Mouse (Mus musculus): ENCODE results near the gene Tbx15.

The Tbx15 gene

DNA sequence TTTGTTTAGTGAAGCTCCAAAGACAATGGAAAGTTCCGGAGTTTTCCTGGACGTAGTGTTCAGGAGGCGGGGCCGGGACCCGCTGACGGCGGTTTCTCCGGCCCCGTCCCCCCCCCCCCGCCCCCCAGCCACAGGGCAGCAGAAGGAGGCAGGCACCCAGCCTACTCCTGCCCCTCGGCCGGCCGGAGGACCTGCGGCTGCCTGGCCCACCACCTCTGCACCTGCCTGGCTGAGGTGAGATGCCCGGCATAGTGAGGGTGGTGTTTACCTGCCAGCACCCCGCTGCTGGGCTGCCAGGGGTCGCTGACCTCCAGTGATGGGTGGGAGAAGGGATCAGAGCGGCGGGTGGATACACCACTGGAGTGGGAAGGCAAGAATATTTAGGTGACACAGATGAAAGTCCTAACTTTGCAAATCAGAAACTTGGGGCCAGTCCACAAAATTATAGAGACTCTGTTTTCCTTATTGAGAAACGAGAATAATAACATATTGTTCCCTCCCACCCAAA lies at the start of gene Tbx15:
TSS of gene Tbx15 (plus strand) at position 169 of the 508 bp plus-strand sequence.
- DNase-seq (ENCODE audit: low read depth, low spot score), result no peak

DNA sequence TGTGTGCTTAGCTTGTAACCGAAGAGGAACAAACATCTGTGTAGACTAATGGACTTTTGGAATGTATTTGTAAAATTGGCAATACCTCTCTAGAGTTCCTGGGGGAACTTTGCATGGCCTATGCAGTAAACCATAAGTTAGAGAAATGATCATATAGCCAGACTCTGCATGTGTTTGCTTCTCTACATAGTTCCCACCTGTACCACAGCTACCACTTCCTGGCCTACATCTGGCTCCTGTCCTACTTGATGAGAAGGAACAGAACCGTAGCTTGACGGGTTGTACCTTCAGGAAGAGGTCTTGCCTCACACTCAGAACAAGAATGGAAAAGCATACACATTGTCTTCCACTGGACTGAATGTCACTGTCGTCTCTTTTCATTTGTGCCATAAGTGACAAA lies 46.6 kb upstream of the Tbx15 start:
- DNase-seq (ENCODE audit: low read depth, low spot score), result no peak

GRCm38 (mm10) chr3:99203331-99203730 lies 36.9 kb upstream of the Tbx15 start:
- DNase-seq (ENCODE audit: low read depth, low spot score), result no peak

DNA sequence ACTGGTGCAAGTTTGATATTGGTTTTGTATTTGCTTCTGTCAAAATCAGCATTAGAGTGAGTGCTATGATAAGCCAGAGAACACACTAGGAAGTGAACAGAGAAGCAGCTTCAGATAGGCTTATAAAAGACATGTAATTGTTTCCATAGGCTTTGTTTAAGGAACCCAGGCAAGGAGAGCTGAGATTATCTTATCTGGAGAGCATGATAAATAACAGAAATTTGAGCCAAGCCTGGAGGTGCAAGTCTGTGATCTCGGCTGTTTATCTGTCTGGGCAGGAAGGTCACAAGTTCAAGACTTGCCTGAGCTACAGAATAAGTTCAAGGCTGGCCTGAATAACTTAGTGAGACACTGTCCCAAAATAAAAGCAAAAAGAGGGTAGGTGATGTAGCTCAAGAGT lies 31.8 kb upstream of the Tbx15 start:
- DNase-seq (ENCODE audit: low read depth, low spot score), result no peak

DNA sequence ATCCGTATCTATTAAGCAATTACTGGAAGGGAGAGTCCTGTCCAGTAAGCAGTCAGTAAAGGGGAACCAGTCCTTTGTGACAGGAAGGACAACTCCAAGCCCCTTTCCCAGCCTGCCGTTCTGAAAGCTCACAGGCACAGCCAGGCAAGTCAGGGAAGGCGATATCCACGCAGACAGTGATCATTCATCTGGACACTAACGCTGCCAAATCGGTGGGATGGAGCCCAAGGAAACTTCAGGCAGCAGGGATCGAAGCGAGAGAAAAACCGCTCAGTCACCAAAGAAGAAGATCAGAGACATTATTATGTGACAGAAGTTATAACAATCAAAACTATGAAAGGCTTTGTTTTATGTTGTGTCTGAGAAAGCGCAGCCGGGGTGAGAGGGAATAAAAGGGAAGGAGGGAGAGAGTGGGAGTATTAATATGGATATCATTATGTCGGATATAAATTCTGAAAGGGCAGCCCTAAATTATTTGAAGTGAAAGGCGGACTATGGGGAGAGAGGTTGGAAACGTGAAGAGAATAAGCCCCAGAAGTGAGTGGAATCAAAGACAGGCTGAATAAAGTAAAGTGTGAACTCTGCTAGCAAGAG lies 29.0 kb upstream of the Tbx15 start:
- peak; percentile 27 for DNase-seq (ENCODE audit: low read depth, low spot score)

DNA sequence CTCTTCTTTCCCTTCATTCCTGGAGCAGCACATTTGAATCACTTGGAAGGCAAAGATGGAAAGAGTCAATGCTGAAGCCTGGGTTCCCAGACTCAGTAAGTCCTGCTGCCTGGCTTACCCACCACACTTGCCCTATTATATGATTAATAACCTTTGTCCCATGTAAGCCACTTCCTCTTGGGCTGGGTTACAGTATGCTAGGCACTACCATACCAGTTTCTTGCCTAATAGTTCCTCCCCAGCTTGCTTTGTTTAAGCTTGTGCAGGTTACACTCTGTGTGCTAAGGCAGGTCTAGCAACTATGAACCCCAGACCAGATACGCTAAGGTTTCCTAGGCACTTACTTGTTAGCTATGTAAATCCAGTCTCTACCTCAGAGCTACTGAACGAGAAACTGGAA lies 12.4 kb upstream of the Tbx15 start:
- DNase-seq (ENCODE audit: low read depth, low spot score), result no peak

DNA sequence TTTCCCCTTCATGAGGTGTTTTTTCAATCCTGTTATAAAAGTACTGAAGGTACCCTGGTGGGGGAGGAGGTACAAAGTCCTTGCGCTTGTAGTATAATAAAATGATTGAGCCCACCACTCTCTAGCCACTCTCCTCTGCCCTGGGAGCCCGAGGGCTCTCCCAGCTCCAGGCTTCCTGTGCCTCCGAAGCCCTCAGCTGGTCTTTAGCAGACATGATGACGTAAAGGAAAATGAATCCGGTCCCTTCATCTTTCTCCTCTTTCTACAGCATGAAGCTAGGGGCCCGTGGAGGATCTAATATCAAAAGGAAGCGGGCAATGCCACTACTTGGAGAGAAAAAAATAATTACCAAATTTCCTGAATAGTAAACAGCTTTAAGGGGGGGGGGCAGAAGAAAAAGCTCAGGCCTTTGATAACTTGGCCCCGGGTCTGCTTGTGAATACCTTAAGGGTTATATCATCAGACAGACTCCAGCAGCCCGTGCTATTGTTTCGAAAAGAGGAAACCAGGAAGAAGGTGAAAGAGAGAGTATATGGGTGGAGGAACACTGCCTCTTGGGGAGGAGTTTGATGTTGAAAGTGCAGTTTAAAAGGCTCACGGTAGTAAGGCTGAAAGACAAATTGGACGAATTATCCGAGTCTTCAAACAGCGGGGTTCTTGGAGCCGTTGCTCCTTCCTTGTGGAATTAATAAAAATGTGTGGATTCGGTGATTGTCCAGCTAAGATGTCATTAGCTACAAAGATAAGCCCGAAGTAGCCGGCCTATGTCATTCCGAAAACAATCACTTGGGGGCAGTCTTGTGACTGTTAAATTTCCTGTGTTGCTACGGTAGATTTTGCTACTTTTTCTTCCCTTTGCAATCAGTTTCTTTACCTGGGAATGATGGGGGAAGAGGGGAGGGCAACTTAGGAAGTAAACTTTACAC lies 6.5 kb upstream of the Tbx15 start:
- DNase-seq (ENCODE audit: low read depth, low spot score), result no peak

- no peak for DNase-seq (ENCODE audit: low read depth, low spot score)
These were observed 5.8 kb upstream of the Tbx15 start for GRCm38 (mm10) chr3:99234319-99234869.

- no peak for DNase-seq (ENCODE audit: low read depth, low spot score)
These were observed 4.9 kb upstream of the Tbx15 start for GRCm38 (mm10) chr3:99235116-99235803.

DNA sequence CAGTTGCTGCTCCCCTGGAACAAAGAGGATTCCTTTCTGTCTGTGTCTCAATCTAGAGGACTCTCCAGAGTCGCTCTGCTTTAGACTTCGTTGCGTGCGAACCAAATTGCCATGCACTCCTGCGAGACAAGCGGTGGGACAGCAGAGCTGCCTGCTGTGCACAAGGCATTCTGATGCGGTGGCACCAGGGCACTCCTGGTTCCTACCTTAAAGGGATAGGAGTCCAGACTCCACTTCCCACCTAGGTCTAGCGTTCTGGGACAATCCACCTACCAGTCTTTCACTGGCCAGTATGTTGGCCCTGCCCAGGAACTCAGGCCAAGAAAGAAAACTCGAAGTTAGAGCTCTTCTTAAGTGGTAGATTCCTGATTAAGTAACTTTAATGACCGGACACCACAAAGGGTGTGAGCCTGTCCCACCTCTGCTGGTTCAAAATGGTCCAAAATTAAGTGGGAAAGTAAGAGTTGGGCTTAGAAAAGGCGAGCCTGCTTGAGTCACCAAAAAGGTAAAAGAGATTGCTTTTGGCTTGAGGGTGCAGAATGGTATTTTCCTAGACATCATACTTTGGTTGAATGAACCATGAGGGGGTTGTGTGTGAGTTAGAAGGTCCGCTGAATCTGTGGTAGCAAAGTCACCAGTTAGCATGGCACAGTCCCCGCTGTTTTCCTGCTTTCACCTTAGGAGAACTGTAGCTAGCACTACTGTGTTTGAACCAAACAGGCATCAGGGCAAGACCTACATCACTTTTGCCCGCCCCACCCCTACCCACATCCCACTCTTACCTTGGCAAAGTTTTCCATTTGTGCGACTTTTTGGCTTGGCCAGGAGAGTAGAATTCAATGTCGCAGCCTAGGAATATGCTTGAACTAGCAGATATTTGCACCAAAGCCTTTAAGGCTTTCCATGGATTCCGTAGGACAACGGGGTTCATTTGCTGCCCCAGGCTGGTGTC lies 4.1 kb upstream of the Tbx15 start:
- peak; percentile 21 for DNase-seq (ENCODE audit: low read depth, low spot score)

GRCm38 (mm10) chr3:99238691-99239090 lies 1.5 kb upstream of the Tbx15 start:
- no peak for DNase-seq (ENCODE audit: low read depth, low spot score)

GRCm38 (mm10) chr3:99239301-99240045 lies 708 bp upstream of the Tbx15 start:
- no peak for DNase-seq (ENCODE audit: low read depth, low spot score)

DNA sequence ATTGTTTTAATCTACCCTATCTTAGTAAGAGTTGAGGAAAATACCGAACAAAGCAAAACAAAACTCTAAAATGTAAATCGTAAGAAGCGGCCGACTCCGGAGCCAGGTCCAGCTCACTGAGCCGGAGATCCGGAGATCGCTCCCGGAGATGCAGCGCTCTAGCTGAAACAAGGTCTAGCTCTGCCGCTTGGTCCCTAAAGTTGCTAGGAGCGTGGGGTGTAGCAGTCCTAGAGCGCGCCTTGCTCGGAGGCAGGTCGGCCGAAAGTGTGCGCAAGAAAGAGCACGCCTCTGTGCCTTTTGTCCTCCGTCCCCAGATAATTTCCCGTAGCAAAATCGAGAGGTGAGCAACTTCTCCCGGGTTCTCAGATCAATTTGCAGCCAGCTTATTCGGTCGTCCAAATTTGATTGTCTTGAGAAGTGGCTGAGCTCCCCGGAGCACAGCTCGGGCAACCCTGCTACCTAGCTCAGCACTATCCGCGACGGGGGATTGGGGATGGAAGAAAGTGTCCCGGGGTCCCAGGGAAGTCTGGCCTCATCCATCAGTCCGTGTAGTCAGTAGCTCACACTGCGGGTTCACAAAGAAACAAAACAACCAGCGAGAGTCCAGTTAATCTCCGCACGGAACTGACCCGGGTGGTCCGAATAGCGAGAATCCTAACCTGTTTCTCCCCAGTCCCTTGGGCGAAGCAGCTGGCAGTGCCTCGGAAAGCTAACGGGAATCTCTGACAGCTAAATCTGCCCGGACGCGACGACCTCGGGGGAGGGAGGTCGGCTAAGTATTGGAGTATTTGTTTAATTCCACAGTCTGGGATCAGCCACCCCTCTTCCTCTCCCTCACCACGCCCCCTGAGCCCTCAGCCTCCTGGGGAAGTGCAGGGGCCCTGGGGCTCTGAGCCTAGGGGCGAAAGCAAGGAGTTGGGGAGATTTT lies 894 bp downstream of the Tbx15 start:
- DNase-seq (ENCODE audit: low read depth, low spot score), result no peak

DNA sequence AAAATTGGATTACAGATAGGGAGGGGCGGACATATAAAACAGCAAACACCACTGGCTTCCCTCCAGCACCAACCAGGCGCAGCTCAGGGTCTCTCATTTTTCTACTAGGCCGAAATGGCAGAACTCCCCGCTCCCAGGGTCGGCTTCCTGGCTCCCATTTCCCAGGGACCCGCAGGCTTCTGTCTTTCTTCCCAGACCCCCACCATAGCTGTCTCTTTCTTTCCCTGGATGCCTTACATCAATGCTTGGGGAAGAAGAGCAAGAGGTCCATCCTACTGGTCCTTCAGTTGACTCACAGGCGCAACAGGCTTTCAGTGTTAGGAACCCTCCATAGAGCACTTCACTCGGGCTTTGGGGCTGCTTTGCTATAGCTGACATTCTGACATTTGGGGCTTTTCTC lies 2.3 kb downstream of the Tbx15 start:
- no peak for DNase-seq (ENCODE audit: low read depth, low spot score)

- DNase-seq (ENCODE audit: low read depth, low spot score), result no peak
These were observed 5.2 kb downstream of the Tbx15 start for GRCm38 (mm10) chr3:99245341-99245740.

DNA sequence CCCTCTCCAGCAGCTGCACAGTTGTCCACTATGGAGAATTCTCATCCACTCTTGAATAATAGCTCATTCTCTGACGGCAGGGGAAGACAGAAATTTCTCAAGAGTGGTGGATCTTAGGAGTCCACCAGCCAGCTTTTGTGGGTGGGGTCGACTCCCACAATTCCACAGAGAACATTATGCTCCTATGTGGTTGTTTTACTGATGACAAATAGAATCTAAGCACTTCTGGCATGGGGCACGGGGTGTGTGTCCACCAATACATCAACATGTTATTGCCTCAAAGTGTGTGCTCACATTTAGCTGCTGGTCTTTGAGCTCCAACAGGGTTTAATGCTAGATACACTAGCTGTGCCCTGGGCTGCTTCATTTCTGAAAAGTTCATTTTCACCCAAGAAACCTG lies 6.4 kb downstream of the Tbx15 start:
- no peak for DNase-seq (ENCODE audit: low read depth, low spot score)

DNA sequence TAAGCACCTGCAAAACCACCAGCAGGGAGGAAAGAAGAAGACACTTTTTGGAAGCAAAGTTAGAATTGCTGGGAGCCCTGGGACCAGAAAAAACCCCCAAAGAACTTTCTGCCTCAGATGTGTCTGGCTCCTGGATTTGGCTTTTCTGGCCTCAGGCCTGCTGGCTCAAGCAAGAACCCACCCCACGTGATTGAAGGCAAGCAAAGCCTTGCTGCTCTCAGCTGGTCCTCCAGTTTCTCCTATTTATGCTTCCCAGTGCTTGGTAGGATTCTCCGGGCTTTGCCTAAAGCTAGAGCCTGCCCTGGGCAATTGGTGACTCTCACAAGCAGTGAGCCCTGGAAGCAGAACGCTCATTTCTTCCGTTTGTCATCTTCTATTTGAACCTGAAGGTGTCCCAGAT lies 7.4 kb downstream of the Tbx15 start:
- DNase-seq (ENCODE audit: low read depth, low spot score), result no peak

DNA sequence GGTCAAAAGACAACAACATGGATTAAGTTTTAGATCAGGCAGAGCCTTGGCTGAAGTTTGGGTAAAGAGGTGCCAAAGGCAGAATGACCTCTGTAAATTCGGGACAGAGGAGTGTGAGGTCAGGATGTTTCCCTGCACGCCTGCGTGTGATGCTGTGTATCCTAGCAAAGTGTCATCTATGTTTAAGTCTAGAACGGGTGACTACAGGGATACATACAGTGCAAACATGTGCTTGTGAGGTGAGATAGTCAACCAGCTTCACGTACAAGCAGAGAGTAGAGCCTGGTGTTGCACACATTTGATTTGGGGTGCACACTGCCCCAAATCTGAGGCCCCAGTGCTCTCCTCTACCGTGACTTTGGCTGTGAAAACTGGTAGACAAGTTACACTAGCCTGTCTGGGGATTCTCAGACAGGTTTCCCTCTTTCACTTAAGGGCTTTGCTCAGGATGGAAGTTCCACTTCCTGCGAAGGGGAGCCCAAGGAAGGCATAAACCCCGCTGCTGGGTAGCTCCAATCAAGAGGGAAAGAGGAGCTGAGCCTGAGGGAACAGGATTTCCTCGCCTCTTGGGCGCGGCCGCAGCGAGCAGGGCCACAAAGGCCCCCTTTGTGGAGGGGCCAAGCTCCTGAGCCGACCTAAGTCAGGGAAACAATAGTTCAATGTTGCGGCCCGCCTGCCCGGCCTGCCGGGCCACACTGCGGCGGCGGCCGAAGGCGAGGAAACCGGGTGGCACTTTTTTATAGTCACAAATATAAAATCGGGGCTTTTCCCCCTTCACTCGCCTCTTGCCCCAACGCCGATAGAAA lies 8.0 kb downstream of the Tbx15 start:
- DNase-seq (ENCODE audit: low read depth, low spot score), result no peak

Measured in mesoderm, embryonic 11.5 days (tissue).